ENCODE assay signal across 29 mouse cellular contexts in the genomic region with DNA sequence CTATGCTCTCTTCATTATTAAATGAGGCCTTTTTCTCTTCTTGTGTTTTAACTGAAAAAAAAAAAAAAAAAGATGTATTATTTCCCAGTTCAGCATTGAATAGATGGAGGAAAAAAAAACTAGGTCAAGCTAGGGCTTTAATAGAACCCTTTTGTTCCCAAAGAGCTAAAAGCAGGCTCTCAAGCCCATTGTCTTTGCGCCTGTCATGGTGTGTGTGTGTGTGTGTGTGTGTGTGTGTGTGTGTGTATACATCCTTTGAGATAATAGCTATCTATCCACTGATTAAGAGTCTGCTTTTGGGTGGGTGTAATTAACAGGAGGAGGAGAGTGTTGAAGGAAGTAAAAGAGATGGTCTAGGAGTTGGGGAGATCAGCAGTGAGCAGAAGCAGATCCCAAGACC.
DNase-seq lines count a peak whose midpoint lies in the region; ATAC-seq and TF ChIP-seq lines count a peak whose summit lies in the region.
"Had no signal": no experiment of that assay in that cellular context is flagged by ENCODE, and none has a peak within 500 bp of the region (broad histone marks: within the 10 kb centered on the region; RNA-seq: fewer than 3 reads in every experiment).

No protein-coding gene starts in this region.

- peaks cover 33% of the 10 kb centered on the region for H3K4me1 ChIP-seq in forebrain, embryonic 10.5 days
- H3K4me1 ChIP-seq in forebrain, embryonic 11.5 days (replicated peaks; ENCODE audit: control insufficient read depth, insufficient read depth, low read length), result 0 out of 2 replicates have a peak, but pooled peaks cover 2% of the 10 kb centered on the region
- peaks cover 3 to 5% of the 10 kb centered on the region in 2 experiments for H3K4me1 ChIP-seq in MEL (ENCODE audit: control insufficient read depth in 1 of 2, insufficient read depth in 2 of 2, low read length in 2 of 2)
- H3K4me1 ChIP-seq: embryonic facial prominence, embryonic 13.5 days; embryonic facial prominence, embryonic 15.5 days had no signal

- no peak for TF ChIP-seq CTCF in MEL (IDR thresholded peaks at IDR 0.05 in 2 of 3, conservative IDR thresholded peaks at IDR 0.05 in 1 of 3; ENCODE audit: control insufficient read depth in 1 of 3, insufficient read depth in 1 of 3, low read depth in 2 of 3, low read length in 3 of 3, poor library complexity in 1 of 3, severe bottlenecking in 1 of 3)

- no peaks in the 10 kb centered on the region for H3K9me3 ChIP-seq in forebrain, embryonic 10.5 days
- H3K9me3 ChIP-seq in forebrain, embryonic 11.5 days (ENCODE audit: control insufficient read depth, low read length), result no peaks in the 10 kb centered on the region
- no peaks in the 10 kb centered on the region for H3K9me3 ChIP-seq in MEL (replicated peaks; ENCODE audit: insufficient read depth, low read length)
- H3K9me3 ChIP-seq: embryonic facial prominence, embryonic 13.5 days; embryonic facial prominence, embryonic 15.5 days; forebrain, embryonic 12.5 days; G1E had no signal

- no peaks in the 10 kb centered on the region for H3K36me3 ChIP-seq in forebrain, embryonic 10.5 days (replicated peaks)
- H3K36me3 ChIP-seq in forebrain, embryonic 11.5 days (ENCODE audit: control insufficient read depth, insufficient read depth, low read length), result no peaks in the 10 kb centered on the region
- H3K36me3 ChIP-seq in MEL (ENCODE audit: control insufficient read depth in 1 of 2, insufficient read depth in 2 of 2, low read length in 2 of 2), result peaks cover 0 to 7% of the 10 kb centered on the region in 2 experiments; a peak in 2 of 4 replicates
- H3K36me3 ChIP-seq: embryonic facial prominence, embryonic 13.5 days; embryonic facial prominence, embryonic 15.5 days; forebrain, embryonic 12.5 days had no signal

- no peak overlapping the region for H3K4me3 ChIP-seq in forebrain, embryonic 10.5 days
- no peak overlapping the region for H3K4me3 ChIP-seq in forebrain, embryonic 11.5 days (ENCODE audit: low read depth, low read length)
- H3K4me3 ChIP-seq in MEL (ENCODE audit: control insufficient read depth in 1 of 2, insufficient read depth in 1 of 2, low read depth in 2 of 2, low read length in 2 of 2), result no peak overlapping the region
- H3K4me3 ChIP-seq: embryonic facial prominence, embryonic 13.5 days; embryonic facial prominence, embryonic 15.5 days; erythroblast, embryonic 14.5 days; forebrain, embryonic 12.5 days had no signal

- TF ChIP-seq POLR2A in MEL (IDR thresholded peaks at IDR 0.05; ENCODE audit: control insufficient read depth in 1 of 2, insufficient read depth in 1 of 2, low read depth in 1 of 2, low read length in 2 of 2, poor library complexity in 1 of 2), result no peak

- TF ChIP-seq EP300 in MEL (IDR thresholded peaks at IDR 0.05; ENCODE audit: low read depth in 1 of 2, low read length in 2 of 2), result no peak; a peak in 1 of 4 replicates

- H3K79me2 ChIP-seq in MEL (ENCODE audit: control insufficient read depth, insufficient read depth, low read length, poor library complexity), result no peaks in the 10 kb centered on the region

- no peak overlapping the region for H3K9ac ChIP-seq in forebrain, embryonic 11.5 days (ENCODE audit: low read length)
- no peak overlapping the region for H3K9ac ChIP-seq in MEL (ENCODE audit: control insufficient read depth, low read depth, low read length, poor library complexity, severe bottlenecking)
- H3K9ac ChIP-seq: embryonic facial prominence, embryonic 13.5 days; embryonic facial prominence, embryonic 15.5 days; forebrain, embryonic 12.5 days had no signal

- peak; percentile 15 for DNase-seq in forebrain, embryonic 10.5 days (ENCODE audit: extremely low spot score, low spot score)
- no peak for DNase-seq in forebrain, embryonic 11.5 days (ENCODE audit: low spot score)
- DNase-seq in MEL (ENCODE audit: low read depth, low spot score), result no peak
- DNase-seq in brain, adult 2 months (ENCODE audit: low read depth, low spot score), result peak; percentile 41
- peak; percentile 93 for DNase-seq in retina, postnatal 1 day
- no peak for DNase-seq in layer of hippocampus, postnatal 36 days
- no peak for DNase-seq in ovary, postnatal 36 days (ENCODE audit: low spot score)
- DNase-seq: adrenal gland, adult 8-10 months; adrenal gland, postnatal 14 days; adrenal gland, postnatal 36 days; B cell, adult 2 months; cerebellum, adult 11 months; cerebellum, adult 18-20 months; cerebellum, adult 8-10 months; cerebellum, adult 9-11 months; cerebellum, postnatal 14 days; cerebellum, postnatal 36 days; embryo, embryonic 11 days had no signal

- H3K27ac ChIP-seq in forebrain, embryonic 10.5 days, result no peak overlapping the region
- H3K27ac ChIP-seq in forebrain, embryonic 11.5 days (ENCODE audit: low read depth, low read length), result no peak overlapping the region
- H3K27ac ChIP-seq in MEL (ENCODE audit: control insufficient read depth, low read depth, low read length), result no peak overlapping the region
- H3K27ac ChIP-seq: embryonic facial prominence, embryonic 13.5 days; embryonic facial prominence, embryonic 15.5 days; forebrain, embryonic 12.5 days had no signal

- 9% methylated on average over 1 of the region's 1 CpGs for WGBS in forebrain, embryonic 10.5 days
- WGBS in forebrain, embryonic 11.5 days, result 37% methylated on average over 1 of the region's 1 CpGs

- no peak for ATAC-seq in forebrain, embryonic 11.5 days (replicated peaks; ENCODE audit: low FRiP score)
- ATAC-seq: activated CD4-positive, CD25-positive, alpha-beta regulatory T cell, adult 4 months; CD4-positive, CD25-positive, alpha-beta regulatory T cell, adult 4 months; forebrain, embryonic 14.5 days; forebrain, embryonic 16.5 days; Patski had no signal

- no peak for TF ChIP-seq RAD21 in MEL (IDR thresholded peaks at IDR 0.05; ENCODE audit: low read depth, low read length)

- H3K4me2 ChIP-seq in forebrain, embryonic 11.5 days (ENCODE audit: low read depth, low read length, severe bottlenecking), result no peak overlapping the region
- H3K4me2 ChIP-seq: embryonic facial prominence, embryonic 13.5 days; embryonic facial prominence, embryonic 15.5 days; forebrain, embryonic 12.5 days had no signal

- H3K27me3 ChIP-seq in forebrain, embryonic 10.5 days (ENCODE audit: poor library complexity, severe bottlenecking), result no peaks in the 10 kb centered on the region
- no peaks in the 10 kb centered on the region for H3K27me3 ChIP-seq in forebrain, embryonic 11.5 days (ENCODE audit: control insufficient read depth, insufficient read depth, low read length)
- no peaks in the 10 kb centered on the region for H3K27me3 ChIP-seq in MEL (ENCODE audit: control insufficient read depth in 1 of 2, insufficient read depth in 2 of 2, low read length in 2 of 2)
- H3K27me3 ChIP-seq: CH12.LX; embryonic facial prominence, embryonic 13.5 days; embryonic facial prominence, embryonic 15.5 days; forebrain, embryonic 12.5 days; Patski had no signal

TF ChIP-seq in MEL, 35 proteins besides CTCF, POLR2A, EP300 and RAD21:
- TF ChIP-seq ETS1 (IDR thresholded peaks at IDR 0.05; ENCODE audit: low read depth, low read length) (0 out of 2 replicates have a peak, but pooled peaks have one; percentile 17), MAZ (IDR thresholded peaks at IDR 0.05; ENCODE audit: low read depth, low read length) (no peak)

Comparison
In these comparisons a context has a peak if more than half of its experiments do, and no peak if none do; other contexts are left out.
1. DNase-seq: peak in forebrain, embryonic 10.5 days (single experiment), brain, adult 2 months (single experiment) and retina, postnatal 1 day (single experiment); none in forebrain, embryonic 11.5 days (single experiment), MEL (single experiment), layer of hippocampus, postnatal 36 days (0 of 2) and ovary, postnatal 36 days (single experiment).